Mouse (Mus musculus): ENCODE data around the gene Cadm3. TPM values are rescaled to one million over a fixed set of nuclear protein-coding genes. Genes with fewer than 3 reads are reported as not detected.

Gene Cadm3
- polyA plus RNA-seq, 1 experiment from 2014 or later, result 1.3 TPM

GRCm38 (mm10) chr1:173374020-173374419 is 6.5 kb upstream of the Cadm3 start:
- Histone ChIP-seq H3K4me1 (no peaks in the 10 kb centered on the region), H3K9ac (no peak overlapping the region), H3K4me3 (replicated peaks) (no peak overlapping the region), H3K27me3 (peaks cover 17% of the 10 kb centered on the region), H3K4me2 (no peak overlapping the region), H3K36me3 (no peaks in the 10 kb centered on the region), H3K9me3 (replicated peaks) (no peaks in the 10 kb centered on the region), H3K27ac (no peak overlapping the region)
- no peak for ATAC-seq (replicated peaks; ENCODE audit: low FRiP score)
- 81% methylated on average over 7 of the region's 7 CpGs for WGBS

- Histone ChIP-seq H3K27ac (no peak overlapping the region), H3K4me2 (no peak overlapping the region), H3K9me3 (replicated peaks) (no peaks in the 10 kb centered on the region), H3K4me3 (replicated peaks) (no peak overlapping the region), H3K9ac (no peak overlapping the region), H3K27me3 (peaks cover 41% of the 10 kb centered on the region), H3K4me1 (peaks cover 14% of the 10 kb centered on the region), H3K36me3 (no peaks in the 10 kb centered on the region)
- WGBS, result 83% methylated on average over 6 of the region's 6 CpGs
- ATAC-seq (replicated peaks; ENCODE audit: low FRiP score), result no peak
Observed at GRCm38 (mm10) chr1:173371586-173371985, 4.1 kb upstream of the Cadm3 start.

DNA sequence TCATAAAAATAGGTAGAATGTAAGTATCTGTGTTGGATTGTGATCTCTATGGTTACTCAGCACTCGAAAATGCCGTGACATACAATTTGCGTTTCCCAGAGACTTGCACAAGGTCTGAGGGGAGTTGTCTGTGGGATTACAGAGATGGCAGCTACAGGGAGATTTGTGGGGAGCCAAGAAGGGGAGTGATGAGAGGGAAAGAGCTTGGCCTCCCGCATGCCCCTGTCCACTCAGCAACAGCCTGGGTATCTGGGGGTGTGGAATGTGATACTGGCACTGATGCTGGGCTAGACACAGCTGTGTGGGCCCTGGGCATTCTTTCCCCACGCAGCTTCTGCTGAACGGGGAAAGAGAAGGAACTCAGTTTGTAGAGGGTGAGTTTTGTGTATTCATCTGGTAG is 3.0 kb upstream of the Cadm3 start:
- H3K4me3 ChIP-seq (replicated peaks), result no peak overlapping the region
- no peak overlapping the region for H3K4me2 ChIP-seq
- H3K9ac ChIP-seq, result no peak overlapping the region
- no peaks in the 10 kb centered on the region for H3K9me3 ChIP-seq (replicated peaks)
- H3K27ac ChIP-seq, result no peak overlapping the region
- H3K4me1 ChIP-seq, result peaks cover 20% of the 10 kb centered on the region
- ATAC-seq (replicated peaks; ENCODE audit: low FRiP score), result no peak
- H3K36me3 ChIP-seq, result no peaks in the 10 kb centered on the region
- peaks cover 52% of the 10 kb centered on the region for H3K27me3 ChIP-seq
- 62% methylated on average over 6 of the region's 6 CpGs for WGBS

GRCm38 (mm10) chr1:173369611-173370010 is 2.1 kb upstream of the Cadm3 start:
- no peaks in the 10 kb centered on the region for H3K9me3 ChIP-seq (replicated peaks)
- no peaks in the 10 kb centered on the region for H3K36me3 ChIP-seq
- no peak overlapping the region for H3K9ac ChIP-seq
- no peak overlapping the region for H3K4me2 ChIP-seq
- no peak for ATAC-seq (replicated peaks; ENCODE audit: low FRiP score)
- no peak overlapping the region for H3K4me3 ChIP-seq (replicated peaks)
- WGBS, result 77% methylated on average over 2 of the region's 2 CpGs
- H3K27ac ChIP-seq, result no peak overlapping the region
- H3K27me3 ChIP-seq, result peaks cover 60% of the 10 kb centered on the region
- H3K4me1 ChIP-seq, result peaks cover 20% of the 10 kb centered on the region

GRCm38 (mm10) chr1:173366701-173367355 is 667 bp downstream of the Cadm3 start:
- peak; percentile 38 for ATAC-seq (replicated peaks; ENCODE audit: low FRiP score)
- Histone ChIP-seq H3K4me1 (peaks cover 20% of the 10 kb centered on the region), H3K9me3 (replicated peaks) (no peaks in the 10 kb centered on the region), H3K27me3 (peaks cover 71% of the 10 kb centered on the region), H3K4me3 (replicated peaks) (peak overlapping the region; percentile 51), H3K4me2 (peak overlapping the region; percentile 91), H3K36me3 (no peaks in the 10 kb centered on the region), H3K9ac (peak overlapping the region; percentile 35), H3K27ac (no peak overlapping the region)
- WGBS, result 1% methylated on average over 31 of the region's 31 CpGs

DNA sequence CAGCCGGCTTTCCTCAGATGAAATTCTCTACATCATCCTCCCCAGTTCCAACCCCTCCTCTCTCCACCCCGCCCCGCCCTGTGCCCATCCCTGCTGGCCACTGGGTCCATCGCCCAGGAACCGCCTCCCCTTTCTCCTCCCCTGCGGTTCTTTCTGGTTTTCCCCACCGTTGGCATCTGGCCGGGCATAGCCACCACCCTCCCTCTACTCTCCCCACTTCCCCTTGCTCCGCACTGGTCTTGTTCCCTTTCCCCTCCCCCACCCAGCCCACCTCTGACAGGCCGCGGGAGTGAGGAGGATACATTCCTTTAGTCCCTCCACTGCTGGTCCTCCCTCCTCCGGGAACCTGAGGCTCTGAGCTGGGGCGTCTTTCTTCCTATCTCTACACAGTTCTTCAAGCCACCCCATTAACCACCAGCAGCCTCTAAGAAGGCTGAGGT is 1.5 kb downstream of the Cadm3 start:
- H3K27ac ChIP-seq, result no peak overlapping the region
- peak overlapping the region; percentile 91 for H3K4me2 ChIP-seq
- H3K9me3 ChIP-seq (replicated peaks), result no peaks in the 10 kb centered on the region
- no peak overlapping the region for H3K4me3 ChIP-seq (replicated peaks)
- no peak overlapping the region for H3K9ac ChIP-seq
- H3K4me1 ChIP-seq, result peaks cover 20% of the 10 kb centered on the region
- WGBS, result 3% methylated on average over 13 of the region's 13 CpGs
- 0 out of 2 replicates have a peak, but pooled peaks have one; percentile 27 for ATAC-seq (replicated peaks; ENCODE audit: low FRiP score)
- peaks cover 71% of the 10 kb centered on the region for H3K27me3 ChIP-seq
- H3K36me3 ChIP-seq, result no peaks in the 10 kb centered on the region

- ATAC-seq (replicated peaks; ENCODE audit: low FRiP score), result no peak
- Histone ChIP-seq H3K4me1 (peaks cover 20% of the 10 kb centered on the region), H3K9me3 (replicated peaks) (no peaks in the 10 kb centered on the region), H3K27ac (no peak overlapping the region), H3K27me3 (peaks cover 57% of the 10 kb centered on the region), H3K4me3 (replicated peaks) (no peak overlapping the region), H3K9ac (no peak overlapping the region), H3K4me2 (no peak overlapping the region), H3K36me3 (no peaks in the 10 kb centered on the region)
- WGBS, result 79% methylated on average over 4 of the region's 4 CpGs
Observed at GRCm38 (mm10) chr1:173364125-173364800, 3.2 kb downstream of the Cadm3 start.

DNA sequence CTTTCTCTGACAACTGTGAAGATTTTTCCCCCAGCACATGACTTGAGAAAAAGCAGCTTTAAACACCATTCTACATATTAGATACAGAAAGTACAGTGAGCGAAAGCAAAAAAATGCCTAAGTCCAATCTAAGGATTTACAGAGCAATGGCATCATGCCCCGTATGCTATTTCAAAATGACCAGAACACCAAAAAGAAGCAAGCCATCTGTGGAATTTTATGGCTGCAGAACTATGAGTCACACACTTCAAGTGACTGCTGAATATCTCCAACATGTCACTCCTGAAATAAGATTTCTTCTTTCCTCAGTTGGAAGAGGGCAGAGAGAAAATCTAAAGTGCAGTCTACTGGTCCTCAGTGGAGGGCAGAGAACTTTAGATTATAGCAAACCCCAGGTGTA is 4.1 kb downstream of the Cadm3 start:
- WGBS, result 87% methylated on average over 2 of the region's 2 CpGs
- no peak overlapping the region for H3K9ac ChIP-seq
- peaks cover 20% of the 10 kb centered on the region for H3K4me1 ChIP-seq
- ATAC-seq (replicated peaks; ENCODE audit: low FRiP score), result no peak
- no peaks in the 10 kb centered on the region for H3K9me3 ChIP-seq (replicated peaks)
- H3K4me3 ChIP-seq (replicated peaks), result no peak overlapping the region
- no peak overlapping the region for H3K27ac ChIP-seq
- H3K27me3 ChIP-seq, result peaks cover 49% of the 10 kb centered on the region
- H3K4me2 ChIP-seq, result no peak overlapping the region
- no peaks in the 10 kb centered on the region for H3K36me3 ChIP-seq

DNA sequence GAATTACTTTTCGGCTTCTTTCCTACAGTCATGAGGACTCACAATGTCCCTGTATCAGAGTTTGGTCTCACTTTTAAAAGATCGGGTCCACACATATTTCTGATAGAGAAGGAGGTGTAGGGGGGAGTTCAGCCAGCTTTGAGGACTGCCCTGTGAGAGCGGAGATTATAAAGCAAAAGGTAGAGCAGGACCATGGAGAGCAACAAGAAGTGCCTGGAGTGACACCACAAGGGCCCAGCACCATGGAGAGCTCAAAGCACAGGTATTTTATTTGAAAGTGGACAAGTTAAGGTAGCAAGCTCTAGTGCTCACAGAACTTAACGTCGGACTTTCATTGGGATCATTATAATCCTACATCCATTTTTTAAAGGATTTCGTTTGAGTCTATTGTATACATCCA is 5.8 kb downstream of the Cadm3 start:
- Histone ChIP-seq H3K4me3 (replicated peaks) (no peak overlapping the region), H3K9ac (no peak overlapping the region), H3K27ac (no peak overlapping the region), H3K36me3 (no peaks in the 10 kb centered on the region), H3K9me3 (replicated peaks) (no peaks in the 10 kb centered on the region), H3K4me1 (peaks cover 7% of the 10 kb centered on the region), H3K4me2 (no peak overlapping the region), H3K27me3 (peaks cover 31% of the 10 kb centered on the region)
- 0 out of 2 replicates have a peak, but pooled peaks have one; percentile 74 for ATAC-seq (replicated peaks; ENCODE audit: low FRiP score)
- WGBS, result 25% methylated on average over 6 of the region's 6 CpGs

DNA sequence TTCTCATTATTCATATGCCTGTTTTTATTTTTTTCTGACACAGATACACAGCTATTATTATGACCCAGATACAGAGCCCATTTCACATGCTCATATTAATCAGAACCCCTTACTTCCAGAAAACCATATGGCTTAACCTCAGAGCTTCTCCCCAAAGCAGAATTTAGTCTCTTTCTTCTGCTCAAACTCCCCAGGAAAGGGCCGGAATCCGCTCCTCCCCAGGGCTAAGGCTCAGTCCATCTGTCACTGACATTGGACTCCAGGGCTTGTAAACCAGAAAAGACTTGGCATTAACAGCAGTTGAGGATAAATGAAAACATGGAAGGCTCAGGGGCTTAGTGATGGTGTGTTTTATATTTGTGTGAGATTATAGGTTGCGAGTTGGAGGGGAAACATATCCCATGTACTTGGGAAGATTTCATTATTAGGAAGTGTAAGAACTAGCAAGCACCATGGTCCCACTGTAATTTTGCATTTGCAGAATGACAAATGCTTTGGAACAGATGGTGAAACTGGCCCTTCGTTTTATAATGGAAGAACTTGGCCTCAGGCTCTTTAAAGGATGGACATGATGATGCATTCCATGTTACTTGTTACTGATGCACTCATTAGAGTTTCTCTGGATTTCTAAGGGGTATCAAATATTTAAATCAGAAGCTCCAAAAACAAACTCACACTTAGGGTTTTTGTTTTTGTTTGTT is 7.8 kb downstream of the Cadm3 start:
- Histone ChIP-seq H3K9me3 (replicated peaks) (no peaks in the 10 kb centered on the region), H3K4me3 (replicated peaks) (no peak overlapping the region), H3K9ac (no peak overlapping the region), H3K36me3 (no peaks in the 10 kb centered on the region), H3K4me1 (no peaks in the 10 kb centered on the region), H3K4me2 (no peak overlapping the region), H3K27ac (no peak overlapping the region), H3K27me3 (peaks cover 12% of the 10 kb centered on the region; the same call in 1 of the 2 replicates)
- 78% methylated on average over 4 of the region's 4 CpGs for WGBS
- ATAC-seq (replicated peaks; ENCODE audit: low FRiP score), result no peak

GRCm38 (mm10) chr1:173357799-173358198 is 9.7 kb downstream of the Cadm3 start:
- WGBS, result 29% methylated on average over 4 of the region's 4 CpGs
- no peak overlapping the region for H3K27ac ChIP-seq
- H3K27me3 ChIP-seq, result no peaks in the 10 kb centered on the region
- ATAC-seq (replicated peaks; ENCODE audit: low FRiP score), result no peak
- H3K9ac ChIP-seq, result no peak overlapping the region
- no peaks in the 10 kb centered on the region for H3K4me1 ChIP-seq
- H3K4me3 ChIP-seq (replicated peaks), result no peak overlapping the region
- H3K36me3 ChIP-seq, result no peaks in the 10 kb centered on the region
- H3K9me3 ChIP-seq (replicated peaks), result no peaks in the 10 kb centered on the region
- no peak overlapping the region for H3K4me2 ChIP-seq

DNA sequence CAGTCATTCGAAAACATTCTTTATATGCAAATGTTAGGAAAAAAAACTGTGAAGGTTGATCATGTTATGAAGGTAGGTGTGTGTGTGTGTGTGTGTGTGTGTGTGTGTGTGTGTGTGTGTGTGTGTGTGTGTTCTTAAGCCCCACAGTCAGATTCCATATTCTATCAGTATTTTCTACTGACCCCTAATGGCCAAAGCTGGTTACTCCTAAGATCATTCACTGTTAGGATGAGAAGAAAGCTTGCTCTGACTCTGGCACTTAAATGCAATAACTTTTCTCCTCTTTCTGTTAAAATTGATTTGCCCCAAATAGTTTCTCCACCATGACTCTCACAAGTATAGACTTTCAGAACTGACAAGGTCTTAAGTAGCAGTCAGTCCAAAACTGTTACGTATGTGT is 10.8 kb downstream of the Cadm3 start:
- H3K4me1 ChIP-seq, result no peaks in the 10 kb centered on the region
- no peak for ATAC-seq (replicated peaks; ENCODE audit: low FRiP score)
- WGBS, result 89% methylated on average over 2 of the region's 2 CpGs
- H3K4me2 ChIP-seq, result no peak overlapping the region
- no peak overlapping the region for H3K4me3 ChIP-seq (replicated peaks)
- no peaks in the 10 kb centered on the region for H3K9me3 ChIP-seq (replicated peaks)
- no peaks in the 10 kb centered on the region for H3K36me3 ChIP-seq
- H3K27me3 ChIP-seq, result no peaks in the 10 kb centered on the region
- H3K9ac ChIP-seq, result no peak overlapping the region
- H3K27ac ChIP-seq, result no peak overlapping the region

Measured in kidney, embryonic 15.5 days (tissue).